Mouse (Mus musculus) liver, adult 2 months (tissue): ENCODE results near the gene Ap2a2. TPM values are rescaled to one million over a fixed set of nuclear protein-coding genes. Genes with fewer than 3 reads are reported as not detected.
A peak's percentile ranks its signal among the peaks of the same experiment; 100 is the strongest.
"Not testable (repeated sequence)": the region's sequence is repeated elsewhere in the genome, so short reads cannot be mapped to it uniquely, and the experiment has no call there.

Experiments
- DNase-seq: peaks from one replicate; pipeline ENCODE4 v3.0.0-alpha.2; 2011; ENCODE audit warnings: low read depth, low spot score; ENCODE audit errors: extremely low read depth
- H3K27ac ChIP-seq: fragments of 200-500 bp; replicated peaks from 2 replicates; pipeline ENCODE4 v1.5.1; 2012; ENCODE audit warnings: low read depth, mild to moderate bottlenecking, control low read depth, inconsistent platforms, low read length; ENCODE audit not compliant: insufficient read depth
- H3K27me3 ChIP-seq: fragments of 200-500 bp; 2 replicates; pipeline ENCODE4 v1.6.1; 2012; ENCODE audit warnings: mild to moderate bottlenecking, moderate library complexity, low read length, inconsistent platforms; ENCODE audit not compliant: control insufficient read depth, insufficient read depth
- H3K36me3 ChIP-seq: fragments of 200-500 bp; 2 replicates; pipeline ENCODE4 v1.6.1; 2012; ENCODE audit warnings: low read length, inconsistent platforms; ENCODE audit not compliant: control insufficient read depth, insufficient read depth
- H3K4me1 ChIP-seq: fragments of 200-500 bp; 2 replicates; pipeline ENCODE4 v1.6.1; 2011; ENCODE audit warnings: low read length; ENCODE audit not compliant: control insufficient read depth, insufficient read depth
- H3K4me3 ChIP-seq: fragments of 200-500 bp; 2 replicates; pipeline ENCODE4 v1.5.1; 2011; ENCODE audit warnings: low read depth, mild to moderate bottlenecking, control low read depth, low read length, moderate library complexity; ENCODE audit not compliant: insufficient read depth
- H3K79me2 ChIP-seq: fragments of 200-500 bp; 2 replicates; pipeline ENCODE4 v1.6.1; 2012; ENCODE audit warnings: inconsistent platforms, mild to moderate bottlenecking, low read length, moderate library complexity; ENCODE audit not compliant: control insufficient read depth, insufficient read depth
- H3K9ac ChIP-seq: fragments of 200-500 bp; 2 replicates; pipeline ENCODE4 v1.6.1; 2012; ENCODE audit warnings: low read depth, mild to moderate bottlenecking, control low read depth, inconsistent platforms, low read length
- CTCF ChIP-seq: fragments of 200-500 bp; IDR thresholded peaks from 2 replicates; pipeline ENCODE4 v1.5.1; 2011; ENCODE audit warnings: low read depth, low read length, control low read depth
- POLR2A ChIP-seq: fragments of 200-500 bp; IDR thresholded peaks from 2 replicates; pipeline ENCODE4 v1.6.1; 2011; ENCODE audit warnings: low read length, control low read depth; ENCODE audit not compliant: insufficient read depth; ENCODE audit errors: extremely low read depth
- WGBS: fragments of 180-500 bp; shearing (Covaris S2); methylation state at CpG from one replicate; pipeline ENCODE4 v1.1.7; 2018; 5-methylcytosine and 5-hydroxymethylcytosine counted together
- polyA plus RNA-seq: library from polyadenylated mRNA; depleted of rRNA; stranded (reverse); fragments of >200 nt; gene quantifications from 2 replicates; pipeline ENCODE4 v1.2.3, GENCODE M21; 2012
- total RNA-seq: library from RNA; depleted of rRNA; stranded (reverse); fragments of >200 nt; gene quantifications from 2 replicates; pipeline ENCODE4 v1.2.3, GENCODE M21; 2014

Ap2a2 gene
- total and polyA plus RNA-seq, 2 experiments = 37.9 to 42.2 TPM

DNA sequence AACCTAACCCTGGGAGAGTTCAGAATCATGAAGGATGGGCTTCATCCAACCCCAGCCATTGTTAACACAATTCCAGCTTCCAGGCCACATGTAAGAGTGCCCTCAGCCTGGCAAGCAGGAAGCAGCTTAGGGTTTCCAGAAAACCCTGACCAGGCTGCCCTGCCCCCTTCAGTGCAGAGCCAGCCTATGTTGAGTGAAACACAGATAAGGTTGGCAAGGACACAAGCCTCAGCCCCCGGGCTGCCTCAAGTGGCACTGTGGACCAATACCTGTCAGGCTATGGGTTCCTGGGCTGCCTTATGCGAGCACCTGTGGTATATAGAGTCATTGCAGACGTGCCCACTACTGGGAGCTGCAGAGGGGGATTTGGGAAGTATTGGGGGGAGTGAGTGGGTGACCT lies 99.5 kb downstream of the Ap2a2 start:
- Histone ChIP-seq H3K27me3 (no peaks in the 10 kb centered on the region), H3K4me1 (no peaks in the 10 kb centered on the region), H3K79me2 (no peaks in the 10 kb centered on the region), H3K9ac (no peak overlapping the region), H3K27ac (no peak overlapping the region), H3K4me3 (no peak overlapping the region), H3K36me3 (no peaks in the 10 kb centered on the region)
- 79% methylated on average over 3 of the region's 3 CpGs for WGBS
- TF ChIP-seq CTCF = no peak
- no peak for TF ChIP-seq POLR2A
- DNase-seq = no peak

DNA sequence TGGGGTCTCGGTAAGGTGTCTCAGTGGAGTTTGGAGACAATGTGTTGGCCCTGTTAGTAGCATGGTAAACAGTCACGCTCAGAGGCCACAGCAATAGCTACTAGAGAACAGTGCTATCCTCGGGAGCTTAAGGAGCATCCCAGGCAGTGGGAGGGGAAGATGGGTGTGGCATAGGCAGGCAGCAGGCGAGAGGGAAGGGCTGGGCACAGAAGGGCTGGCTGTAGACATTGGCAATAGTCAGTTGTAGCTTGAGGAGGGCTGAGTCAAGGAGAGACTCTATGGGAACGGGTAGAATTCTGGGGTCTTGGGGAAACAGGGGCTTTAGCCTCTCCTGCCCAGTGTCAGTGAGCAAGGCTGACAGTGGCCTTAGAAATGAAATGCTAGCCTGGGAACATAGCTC lies 100.2 kb downstream of the Ap2a2 start:
- no peak overlapping the region for H3K27ac ChIP-seq
- no peaks in the 10 kb centered on the region for H3K27me3 ChIP-seq
- no peak overlapping the region for H3K4me3 ChIP-seq
- no peak overlapping the region for H3K9ac ChIP-seq
- TF ChIP-seq POLR2A (no peak), CTCF (no peak)
- H3K4me1 ChIP-seq = no peaks in the 10 kb centered on the region
- 84% methylated on average over 5 of the region's 5 CpGs for WGBS
- DNase-seq = no peak
- H3K79me2 ChIP-seq = no peaks in the 10 kb centered on the region
- H3K36me3 ChIP-seq = no peaks in the 10 kb centered on the region

DNA sequence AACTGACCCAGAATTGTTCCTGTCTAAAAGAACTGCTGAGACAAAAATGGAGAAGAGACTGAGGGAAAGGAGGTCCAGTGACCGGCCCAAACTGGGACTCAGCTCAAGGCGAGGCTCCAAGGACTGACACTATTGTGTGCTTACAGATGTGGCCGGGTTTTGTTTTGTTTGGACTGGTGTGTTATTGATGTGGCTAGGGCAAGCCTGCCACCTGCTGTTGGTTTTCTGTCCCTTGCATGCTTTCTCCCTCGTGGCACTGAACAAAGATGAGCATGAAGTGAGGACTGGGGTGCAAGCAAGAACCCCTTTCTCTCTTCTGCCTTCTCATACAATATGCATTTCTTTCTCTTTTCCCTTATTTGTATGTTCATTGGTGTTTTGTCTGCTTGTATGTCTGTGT lies 104.2 kb downstream of the Ap2a2 start:
- Histone ChIP-seq H3K79me2 (no peaks in the 10 kb centered on the region), H3K4me1 (no peaks in the 10 kb centered on the region), H3K4me3 (no peak overlapping the region), H3K27ac (no peak overlapping the region), H3K36me3 (no peaks in the 10 kb centered on the region), H3K9ac (no peak overlapping the region), H3K27me3 (no peaks in the 10 kb centered on the region)
- WGBS = 3% methylated on average over 4 of the region's 4 CpGs
- peak; percentile 44 for DNase-seq
- TF ChIP-seq CTCF = peak; percentile 77
- TF ChIP-seq POLR2A = no peak

DNA sequence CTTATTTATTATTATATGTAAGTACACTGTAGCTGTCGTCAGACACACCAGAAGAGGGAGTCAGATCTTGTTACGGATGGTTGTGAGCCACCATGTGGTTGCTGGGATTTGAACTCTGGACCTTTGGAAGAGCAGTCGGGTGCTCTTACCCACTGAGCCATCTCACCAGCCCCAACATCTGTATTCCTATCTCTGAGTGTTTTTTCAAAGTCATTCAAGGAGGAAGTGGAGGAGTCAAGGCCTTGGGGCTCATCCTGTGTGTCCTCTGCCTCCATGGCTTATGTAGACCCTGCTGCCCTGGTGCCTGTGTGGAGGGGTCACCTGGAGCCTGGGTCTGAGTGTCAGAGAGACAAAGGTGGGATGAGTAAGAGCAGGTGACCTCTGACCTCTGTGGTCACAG lies 107.1 kb downstream of the Ap2a2 start:
- not testable (repeated sequence) for H3K4me3 ChIP-seq, DNase-seq, H3K36me3 ChIP-seq, H3K27me3 ChIP-seq, H3K27ac ChIP-seq, H3K9ac ChIP-seq, H3K79me2 ChIP-seq, H3K4me1 ChIP-seq
- WGBS = 83% methylated on average over 3 of the region's 3 CpGs

DNA sequence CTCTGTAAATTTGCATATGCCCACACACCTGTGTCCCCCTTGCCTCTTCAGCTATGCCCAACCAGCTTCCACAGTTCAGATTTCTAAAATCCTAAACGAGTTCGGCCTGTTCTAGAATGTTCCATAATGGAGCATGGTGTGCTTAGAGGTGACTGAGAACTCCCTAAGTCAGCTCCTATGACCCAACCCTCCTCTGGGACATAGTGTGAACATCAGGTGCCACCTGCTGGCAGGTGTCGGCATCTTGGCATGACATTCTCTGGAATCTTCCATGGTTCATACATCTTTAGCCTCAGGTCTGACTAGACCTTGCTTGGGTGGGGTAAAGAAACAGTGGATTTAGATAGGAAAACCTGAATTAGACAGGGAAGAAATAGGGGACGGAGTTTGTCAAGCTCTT lies 109.0 kb downstream of the Ap2a2 start:
- H3K79me2 ChIP-seq = no peaks in the 10 kb centered on the region
- H3K27me3 ChIP-seq = no peaks in the 10 kb centered on the region
- H3K36me3 ChIP-seq = no peaks in the 10 kb centered on the region
- WGBS = 78% methylated on average over 4 of the region's 4 CpGs
- H3K4me1 ChIP-seq = no peaks in the 10 kb centered on the region
- H3K27ac ChIP-seq = no peak overlapping the region
- peak; percentile 31 for DNase-seq
- H3K9ac ChIP-seq = no peak overlapping the region
- no peak overlapping the region for H3K4me3 ChIP-seq
- TF ChIP-seq POLR2A = no peak
- TF ChIP-seq CTCF = peak; percentile 58

DNA sequence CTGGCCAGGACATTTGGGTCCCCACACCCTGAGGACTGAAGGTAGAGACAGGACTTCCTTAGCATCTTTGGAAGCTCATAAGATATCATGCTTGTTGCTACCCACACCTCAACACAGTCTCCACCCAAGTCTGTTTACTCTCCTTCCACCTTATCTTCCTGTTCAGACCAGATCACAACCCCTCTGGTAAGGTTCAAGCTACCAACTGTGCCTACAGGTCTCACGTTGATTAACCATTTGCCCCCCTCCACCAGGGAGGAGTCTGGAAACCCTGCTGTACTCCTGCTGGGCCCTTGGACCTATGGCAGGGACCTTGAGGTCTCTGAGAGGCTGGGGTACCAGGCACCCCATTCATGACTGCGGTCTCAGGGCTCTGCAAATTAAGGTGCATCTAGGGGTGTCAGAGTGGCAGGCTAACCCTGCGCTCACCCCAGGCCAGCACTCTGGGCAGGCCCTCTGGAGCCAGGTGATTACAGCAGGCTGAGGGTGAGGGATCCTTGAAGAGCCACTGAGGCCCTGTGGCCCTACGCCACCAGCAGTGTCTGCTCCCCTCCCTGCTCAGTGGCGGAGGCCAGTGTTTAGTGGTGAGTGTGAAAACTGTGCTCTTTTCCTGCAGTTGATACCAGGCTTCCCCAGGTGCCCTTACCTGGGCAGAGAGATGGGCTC lies 109.8 kb downstream of the Ap2a2 start:
- TF ChIP-seq CTCF = no peak
- TF ChIP-seq POLR2A = no peak
- Histone ChIP-seq H3K27ac (no peak overlapping the region), H3K4me3 (no peak overlapping the region), H3K27me3 (no peaks in the 10 kb centered on the region), H3K36me3 (no peaks in the 10 kb centered on the region), H3K79me2 (no peaks in the 10 kb centered on the region), H3K9ac (no peak overlapping the region), H3K4me1 (no peaks in the 10 kb centered on the region)
- no peak for DNase-seq
- 86% methylated on average over 5 of the region's 5 CpGs for WGBS
